Mouse (Mus musculus): Measurements from ENCODE around the gene Lonp1. TPM values are rescaled to one million over a fixed set of nuclear protein-coding genes. Genes with fewer than 3 reads are reported as not detected.

The Lonp1 gene
- total and polyA plus RNA-seq, 3 experiments, result 95.9 to 131 (median 113) TPM

- peak overlapping the region; percentile 98 for H3K27ac ChIP-seq
- peaks cover 16% of the 10 kb centered on the region for H3K79me2 ChIP-seq (replicated peaks; ENCODE audit: control insufficient read depth, insufficient read depth, low read length)
- peaks cover 30% of the 10 kb centered on the region for H3K36me3 ChIP-seq (ENCODE audit: control insufficient read depth, insufficient read depth, low read length)
- DNase-seq, result no peak
- peaks cover 21% of the 10 kb centered on the region for H3K4me1 ChIP-seq (ENCODE audit: control insufficient read depth, insufficient read depth, low read length)
- H3K27me3 ChIP-seq (ENCODE audit: control insufficient read depth, insufficient read depth, low read length), result no peaks in the 10 kb centered on the region
- peak overlapping the region; percentile 100 for H3K4me3 ChIP-seq
- TF ChIP-seq POLR2A (IDR thresholded peaks at IDR 0.05; ENCODE audit: insufficient read depth, low read depth, low read length) (no peak), EP300 (IDR thresholded peaks at IDR 0.05; ENCODE audit: insufficient read depth, low read depth, low read length) (no peak), CTCF (IDR thresholded peaks at IDR 0.05) (no peak)
- intact Hi-C loops (cut with DNase I), result loop anchor here (5.0 kb wide), 1 partner anchor 44 kb away; the partner anchor contains the start of genes Catsperd and Lonp1
- H3K9ac ChIP-seq (ENCODE audit: low read depth, low read length), result peak overlapping the region; percentile 17
- 61% methylated on average over 1 of the region's 1 CpGs for WGBS
Measured at GRCm38 (mm10) chr17:56583071-56583470, 43.6 kb downstream of the Lonp1 start.

- Histone ChIP-seq H3K4me1 (ENCODE audit: control insufficient read depth, insufficient read depth, low read length) (no peaks in the 10 kb centered on the region), H3K36me3 (ENCODE audit: control insufficient read depth, insufficient read depth, low read length) (no peaks in the 10 kb centered on the region), H3K9ac (ENCODE audit: low read depth, low read length) (no peak overlapping the region), H3K4me3 (no peak overlapping the region), H3K79me2 (replicated peaks; ENCODE audit: control insufficient read depth, insufficient read depth, low read length) (no peaks in the 10 kb centered on the region), H3K27me3 (ENCODE audit: control insufficient read depth, insufficient read depth, low read length) (no peaks in the 10 kb centered on the region), H3K27ac (no peak overlapping the region)
- 91% methylated on average over 3 of the region's 3 CpGs for WGBS
- no peak for DNase-seq
- intact Hi-C loops (cut with DNase I), result no loop called here
- TF ChIP-seq POLR2A (IDR thresholded peaks at IDR 0.05; ENCODE audit: insufficient read depth, low read depth, low read length) (no peak), CTCF (IDR thresholded peaks at IDR 0.05) (no peak), EP300 (IDR thresholded peaks at IDR 0.05; ENCODE audit: insufficient read depth, low read depth, low read length) (no peak)
Measured at GRCm38 (mm10) chr17:56572939-56573338, 53.7 kb downstream of the Lonp1 start.

- Histone ChIP-seq H3K27ac (no peak overlapping the region), H3K4me1 (ENCODE audit: control insufficient read depth, insufficient read depth, low read length) (no peaks in the 10 kb centered on the region), H3K9ac (ENCODE audit: low read depth, low read length) (no peak overlapping the region), H3K36me3 (ENCODE audit: control insufficient read depth, insufficient read depth, low read length) (no peaks in the 10 kb centered on the region), H3K79me2 (replicated peaks; ENCODE audit: control insufficient read depth, insufficient read depth, low read length) (no peaks in the 10 kb centered on the region), H3K27me3 (ENCODE audit: control insufficient read depth, insufficient read depth, low read length) (no peaks in the 10 kb centered on the region), H3K4me3 (no peak overlapping the region)
- TF ChIP-seq EP300 (IDR thresholded peaks at IDR 0.05; ENCODE audit: insufficient read depth, low read depth, low read length), result no peak
- TF ChIP-seq POLR2A (IDR thresholded peaks at IDR 0.05; ENCODE audit: insufficient read depth, low read depth, low read length), result no peak
- no peak for TF ChIP-seq CTCF (IDR thresholded peaks at IDR 0.05)
- no peak for DNase-seq
- intact Hi-C loops (cut with DNase I), result no loop called here
- WGBS, result 26% methylated on average over 1 of the region's 1 CpGs
Measured at GRCm38 (mm10) chr17:56572154-56572553, 54.5 kb downstream of the Lonp1 start.

GRCm38 (mm10) chr17:56570287-56570686 is 56.4 kb downstream of the Lonp1 start:
- WGBS, result 75% methylated on average over 4 of the region's 4 CpGs
- H3K27me3 ChIP-seq (ENCODE audit: control insufficient read depth, insufficient read depth, low read length), result no peaks in the 10 kb centered on the region
- TF ChIP-seq EP300 (IDR thresholded peaks at IDR 0.05; ENCODE audit: insufficient read depth, low read depth, low read length), result no peak
- no peak overlapping the region for H3K9ac ChIP-seq (ENCODE audit: low read depth, low read length)
- intact Hi-C loops (cut with DNase I), result no loop called here
- no peak for DNase-seq
- no peaks in the 10 kb centered on the region for H3K36me3 ChIP-seq (ENCODE audit: control insufficient read depth, insufficient read depth, low read length)
- H3K79me2 ChIP-seq (replicated peaks; ENCODE audit: control insufficient read depth, insufficient read depth, low read length), result no peaks in the 10 kb centered on the region
- H3K4me3 ChIP-seq, result no peak overlapping the region
- H3K4me1 ChIP-seq (ENCODE audit: control insufficient read depth, insufficient read depth, low read length), result no peaks in the 10 kb centered on the region
- no peak overlapping the region for H3K27ac ChIP-seq

GRCm38 (mm10) chr17:56567370-56567769 is 59.3 kb downstream of the Lonp1 start:
- WGBS, result 90% methylated on average over 4 of the region's 4 CpGs

GRCm38 (mm10) chr17:56566918-56567317 is 59.8 kb downstream of the Lonp1 start:
- Histone ChIP-seq H3K4me3 (no peak overlapping the region), H3K79me2 (replicated peaks; ENCODE audit: control insufficient read depth, insufficient read depth, low read length) (no peaks in the 10 kb centered on the region), H3K9ac (ENCODE audit: low read depth, low read length) (no peak overlapping the region), H3K4me1 (ENCODE audit: control insufficient read depth, insufficient read depth, low read length) (no peaks in the 10 kb centered on the region), H3K27ac (no peak overlapping the region), H3K36me3 (ENCODE audit: control insufficient read depth, insufficient read depth, low read length) (no peaks in the 10 kb centered on the region), H3K27me3 (ENCODE audit: control insufficient read depth, insufficient read depth, low read length) (no peaks in the 10 kb centered on the region)
- no peak for TF ChIP-seq CTCF (IDR thresholded peaks at IDR 0.05)
- TF ChIP-seq POLR2A (IDR thresholded peaks at IDR 0.05; ENCODE audit: insufficient read depth, low read depth, low read length), result no peak
- no peak for TF ChIP-seq EP300 (IDR thresholded peaks at IDR 0.05; ENCODE audit: insufficient read depth, low read depth, low read length)
- WGBS, result 91% methylated on average over 5 of the region's 5 CpGs
- intact Hi-C loops (cut with DNase I), result no loop called here
- DNase-seq, result no peak

More at GRCm38 (mm10) chr17:56567370-56567769, 59.3 kb downstream of the Lonp1 start:
- TF ChIP-seq EP300 (IDR thresholded peaks at IDR 0.05; ENCODE audit: insufficient read depth, low read depth, low read length), result no peak
- Histone ChIP-seq H3K9ac (ENCODE audit: low read depth, low read length) (no peak overlapping the region), H3K27me3 (ENCODE audit: control insufficient read depth, insufficient read depth, low read length) (no peaks in the 10 kb centered on the region), H3K4me3 (no peak overlapping the region), H3K4me1 (ENCODE audit: control insufficient read depth, insufficient read depth, low read length) (no peaks in the 10 kb centered on the region), H3K27ac (no peak overlapping the region), H3K36me3 (ENCODE audit: control insufficient read depth, insufficient read depth, low read length) (no peaks in the 10 kb centered on the region), H3K79me2 (replicated peaks; ENCODE audit: control insufficient read depth, insufficient read depth, low read length) (no peaks in the 10 kb centered on the region)
- intact Hi-C loops (cut with DNase I), result no loop called here
- DNase-seq, result no peak
